In genomic region chr4:149517868-149518340, GRCm38 (mm10) we compare ENCODE assay signal across 8 mouse cellular contexts. TPM values are rescaled to one million over a fixed set of nuclear protein-coding genes. Genes with fewer than 3 reads are reported as not detected.
DNase-seq lines count a peak whose midpoint lies in the region; ATAC-seq and TF ChIP-seq lines count a peak whose summit lies in the region.

TSS of gene Ctnnbip1 (plus strand) at chr4:149518236.

- H3K36me3 ChIP-seq in G1E (replicated peaks) = no peaks in the 10 kb centered on the region
- no peaks in the 10 kb centered on the region for H3K36me3 ChIP-seq in forebrain, postnatal 0 days (ENCODE audit: insufficient read depth)
- no peaks in the 10 kb centered on the region for H3K36me3 ChIP-seq in lung, embryonic 15.5 days

- peak within 1 kb of the TSS; percentile 70 for H3K4me3 ChIP-seq in G1E (ENCODE audit: low read depth, low read length)
- peak within 1 kb of the TSS; percentile 83 for H3K4me3 ChIP-seq in forebrain, postnatal 0 days (ENCODE audit: low read depth, low read length)
- peak within 1 kb of the TSS; percentile 64 for H3K4me3 ChIP-seq in lung, embryonic 15.5 days

- H3K27me3 ChIP-seq in G1E (ENCODE audit: insufficient read depth, low read length) = peaks cover 25% of the 10 kb centered on the region
- H3K27me3 ChIP-seq in forebrain, postnatal 0 days (ENCODE audit: insufficient read depth, low read length) = no peaks in the 10 kb centered on the region
- H3K27me3 ChIP-seq in lung, embryonic 15.5 days = no peaks in the 10 kb centered on the region

- H3K4me2 ChIP-seq in forebrain, postnatal 0 days (ENCODE audit: low read depth) = peak within 1 kb of the TSS; percentile 83
- H3K4me2 ChIP-seq in lung, embryonic 15.5 days = peak within 1 kb of the TSS; percentile 91

- H3K27ac ChIP-seq in forebrain, postnatal 0 days (ENCODE audit: low read depth, low read length) = peak within 1 kb of the TSS; percentile 78
- H3K27ac ChIP-seq in lung, embryonic 15.5 days = peak within 1 kb of the TSS; percentile 52

- WGBS in forebrain, postnatal 0 days = 2% methylated on average over 37 of the region's 46 CpGs
- WGBS in lung, embryonic 15.5 days = 2% methylated on average over 28 of the region's 46 CpGs

- peak within 1 kb of the TSS; percentile 84 for H3K9ac ChIP-seq in forebrain, postnatal 0 days
- H3K9ac ChIP-seq in lung, embryonic 15.5 days = peak within 1 kb of the TSS; percentile 66

- no peak for TF ChIP-seq CTCF in G1E (IDR thresholded peaks at IDR 0.05; ENCODE audit: low read depth, low read length)
- no peak for TF ChIP-seq CTCF in forebrain, postnatal 0 days (IDR thresholded peaks at IDR 0.05; ENCODE audit: low read depth)

- no peaks in the 10 kb centered on the region for H3K9me3 ChIP-seq in G1E (replicated peaks)
- no peaks in the 10 kb centered on the region for H3K9me3 ChIP-seq in forebrain, postnatal 0 days (ENCODE audit: low read length)
- no peaks in the 10 kb centered on the region for H3K9me3 ChIP-seq in lung, embryonic 15.5 days

- peaks cover 7% of the 10 kb centered on the region for H3K4me1 ChIP-seq in G1E (ENCODE audit: insufficient read depth, low read depth, low read length)
- H3K4me1 ChIP-seq in forebrain, postnatal 0 days (ENCODE audit: insufficient read depth) = peaks cover 10% of the 10 kb centered on the region
- peaks cover 11% of the 10 kb centered on the region for H3K4me1 ChIP-seq in lung, embryonic 15.5 days

- peak; percentile 84 for DNase-seq in G1E (ENCODE audit: low spot score)
- DNase-seq in cerebellum, adult 18-20 months = peak; percentile 98
- DNase-seq in forebrain, postnatal 0 days = peak; percentile 96
- peak; percentile 98 for DNase-seq in heart, postnatal 4 days
- DNase-seq in layer of hippocampus, adult 8-10 months (ENCODE audit: low spot score in 2 of 2) = peak; percentile 94 to 97
- DNase-seq in ovary, adult 18-20 months (ENCODE audit: low spot score) = peak; percentile 97
- DNase-seq in thymus, postnatal 0 days (ENCODE audit: low spot score) = peak; percentile 95

- peak; percentile 94 for ATAC-seq in G1E (ENCODE audit: extremely low read depth, insufficient number of reproducible peaks, low FRiP score, poor library complexity, severe bottlenecking)
- peak; percentile 99 for ATAC-seq in forebrain, postnatal 0 days
- peak; percentile 99 for ATAC-seq in lung, embryonic 15.5 days (ENCODE audit: borderline replicate concordance, extremely low read depth, low FRiP score, low TSS enrichment)

RNA-seq across cellular contexts. Expression of gene Ctnnbip1, which starts in this region (rescaled TPM):
- 0.98 TPM in 1 of 2 replicates, not detected in the other for total RNA-seq in G1E (2014; fragmentation: Nextera tagmentation)
- 0.87 and 1.3 TPM in 2 replicates for total RNA-seq in G1E (2017)
- 1.4 and 2.9 TPM in 2 replicates for polyA plus RNA-seq in G1E (2012)
- total RNA-seq in forebrain, postnatal 0 days (2014; rRNA removed) = 98.6 and 105 TPM in 2 replicates
- polyA plus RNA-seq in forebrain, postnatal 0 days (2015; fragmentation: Nextera tagmentation; extraction: Ambion mirVana) = 126 and 134 TPM in 2 replicates
- 10 to 100 TPM; 60.5 to 66.4 TPM for total RNA-seq in heart, postnatal 4 days (2021)
- total RNA-seq in layer of hippocampus, adult 8-10 months (2022) = 10 to 100 TPM; 28.1 to 40.7 (median 32.0) TPM
- polyA plus RNA-seq in lung, embryonic 15.5 days (2015; fragmentation: Nextera tagmentation; extraction: Ambion mirVana) = 57.9 and 61.0 TPM in 2 replicates
- polyA plus RNA-seq in thymus, postnatal 0 days (2015; fragmentation: Nextera tagmentation; extraction: Ambion mirVana) = 25.6 and 28.3 TPM in 2 replicates

Comparison
In these comparisons a context has a peak if more than half of its experiments do, and no peak if none do; other contexts are left out.
1. Peak in every context shown above with its lines: DNase-seq, ATAC-seq, H3K4me3 ChIP-seq and H3K27ac ChIP-seq.
2. RNA of gene Ctnnbip1 (total RNA-seq): 98.6 to 105 TPM in forebrain, postnatal 0 days, 60.5 to 66.4 TPM in heart, postnatal 4 days and 28.1 to 40.7 TPM in layer of hippocampus, adult 8-10 months; 0.87 to 1.3 TPM in G1E; every median in the first group is over 10 times any median in the second.